Mouse (Mus musculus) kidney, adult 2 months (tissue): ENCODE data around the gene Olfr1089.

ENCODE experiments used
- CTCF ChIP-seq: fragments of 200-500 bp; conservative IDR thresholded peaks from 2 replicates; pipeline ENCODE4 v1.5.1; 2011; ENCODE audit warnings: low read depth, mild to moderate bottlenecking, control low read depth, low read length, moderate library complexity, mixed read lengths; ENCODE audit not compliant: insufficient read depth, insufficient read length
- POLR2A ChIP-seq: fragments of 200-500 bp; IDR thresholded peaks from one replicate; pipeline ENCODE4 v1.6.1; 2011; ENCODE audit warnings: low read depth, low read length, control low read depth

- TF ChIP-seq CTCF (no peak), POLR2A (no peak)
These were observed 27.5 kb upstream of the Olfr1089 start for GRCm38 (mm10) chr2:86761050-86761449.
